Mouse (Mus musculus) bone marrow, adult 2 months (tissue): ENCODE data around the gene Myl10.

Experiments used
- CTCF ChIP-seq: fragments of 200-500 bp; IDR thresholded peaks from 2 replicates; pipeline ENCODE4 v1.5.1; 2011; ENCODE audit warnings: low read length, control low read depth; ENCODE audit not compliant: control insufficient read depth, insufficient read depth
- POLR2A ChIP-seq: fragments of 200-500 bp; IDR thresholded peaks from 2 replicates; pipeline ENCODE4 v1.6.1; 2011; ENCODE audit warnings: low read depth, mild to moderate bottlenecking, control low read depth, low read length, borderline replicate concordance; ENCODE audit not compliant: control insufficient read depth

GRCm38 (mm10) chr5:136710742-136711141, 17.8 kb downstream of the Myl10 start:
- TF ChIP-seq POLR2A (no peak), CTCF (no peak)
